ENCODE assay signal across 10 mouse cellular contexts in genomic region chr3:136442099-136442498, GRCm38 (mm10).
DNase-seq lines count a peak whose midpoint lies in the region; ATAC-seq and TF ChIP-seq lines count a peak whose summit lies in the region.
"Had no signal": no experiment of that assay in that cellular context is flagged by ENCODE, and none has a peak within 500 bp of the region (broad histone marks: within the 10 kb centered on the region; RNA-seq: fewer than 3 reads in every experiment).

No protein-coding gene starts in this region.

- no peaks in the 10 kb centered on the region for H3K27me3 ChIP-seq in heart, adult 2 months (ENCODE audit: control insufficient read depth, insufficient read depth, low read length)
- H3K27me3 ChIP-seq in lung, postnatal 0 days (replicated peaks; ENCODE audit: insufficient read depth, low read length), result no peaks in the 10 kb centered on the region
- H3K27me3 ChIP-seq: kidney, embryonic 15.5 days; liver, embryonic 15.5 days had no signal

- TF ChIP-seq POLR2A in heart, adult 2 months (IDR thresholded peaks at IDR 0.05; ENCODE audit: insufficient read depth, low read depth, low read length), result no peak

- H3K27ac ChIP-seq in heart, adult 2 months, result no peak overlapping the region
- no peak overlapping the region for H3K27ac ChIP-seq in lung, postnatal 0 days (ENCODE audit: low read length)
- H3K27ac ChIP-seq: kidney, embryonic 15.5 days; liver, embryonic 15.5 days had no signal

- DNase-seq in heart, adult 2 months, result no peak
- no peak for DNase-seq in heart, postnatal 36 days
- peak; percentile 9 for DNase-seq in ovary, postnatal 14 days (ENCODE audit: low spot score)
- DNase-seq in ovary, adult 18-20 months (ENCODE audit: low spot score), result no peak
- DNase-seq in lung, postnatal 0 days (ENCODE audit: low spot score), result no peak
- DNase-seq in thymus, postnatal 25 days, result peak; percentile 8
- DNase-seq in embryo, embryonic 9.5 days (ENCODE audit: extremely low spot score), result no peak
- DNase-seq in gastrocnemius, postnatal 36 days, result no peak

- no peaks in the 10 kb centered on the region for H3K9me3 ChIP-seq in lung, postnatal 0 days (ENCODE audit: low read length)
- H3K9me3 ChIP-seq: kidney, embryonic 15.5 days; liver, embryonic 15.5 days had no signal

- WGBS in heart, adult 2 months, result 75% methylated on average over 2 of the region's 2 CpGs
- WGBS in lung, postnatal 0 days, result 88% methylated on average over 2 of the region's 2 CpGs

- peak; percentile 50 for TF ChIP-seq CTCF in heart, adult 2 months (IDR thresholded peaks at IDR 0.05)
- TF ChIP-seq CTCF in lung, postnatal 0 days (IDR thresholded peaks at IDR 0.05), result peak; percentile 50

- H3K9ac ChIP-seq in heart, adult 2 months (ENCODE audit: low read depth, low read length), result no peak overlapping the region
- H3K9ac ChIP-seq in lung, postnatal 0 days (replicated peaks; ENCODE audit: low read depth), result no peak overlapping the region
- H3K9ac ChIP-seq: kidney, embryonic 15.5 days; liver, embryonic 15.5 days had no signal

- H3K4me3 ChIP-seq in heart, adult 2 months, result no peak overlapping the region
- H3K4me3 ChIP-seq in lung, postnatal 0 days (ENCODE audit: low read depth, low read length), result no peak overlapping the region
- H3K4me3 ChIP-seq: kidney, embryonic 15.5 days; liver, embryonic 15.5 days had no signal

- H3K4me2 ChIP-seq in lung, postnatal 0 days (replicated peaks; ENCODE audit: low read depth, low read length), result no peak overlapping the region
- H3K4me2 ChIP-seq: kidney, embryonic 15.5 days; liver, embryonic 15.5 days had no signal

- intact Hi-C loops in heart, adult 2 months (cut with DNase I), result no loop called here
- intact Hi-C loops in heart, postnatal 36 days (cut with DNase I), result loop anchor here (10.0 kb wide), 1 partner anchor 463 kb away; no protein-coding TSS in a partner anchor
- intact Hi-C loops in gastrocnemius, postnatal 36 days (cut with DNase I), result no loop called here

- no peak for ATAC-seq in lung, postnatal 0 days

- no peak for TF ChIP-seq EP300 in heart, adult 2 months (IDR thresholded peaks at IDR 0.05; ENCODE audit: insufficient read depth, low read depth, low read length)
- no peak for TF ChIP-seq EP300 in lung, postnatal 0 days (IDR thresholded peaks at IDR 0.05)

- no peaks in the 10 kb centered on the region for H3K4me1 ChIP-seq in heart, adult 2 months (ENCODE audit: control insufficient read depth, insufficient read depth, low read length)
- no peaks in the 10 kb centered on the region for H3K4me1 ChIP-seq in lung, postnatal 0 days (ENCODE audit: insufficient read depth, low read depth, low read length)
- H3K4me1 ChIP-seq: kidney, embryonic 15.5 days; liver, embryonic 15.5 days had no signal

- H3K79me2 ChIP-seq in heart, adult 2 months (replicated peaks; ENCODE audit: control insufficient read depth, insufficient read depth, low read length), result no peaks in the 10 kb centered on the region

- no peaks in the 10 kb centered on the region for H3K36me3 ChIP-seq in heart, adult 2 months (ENCODE audit: control insufficient read depth, insufficient read depth, low read length)
- H3K36me3 ChIP-seq in lung, postnatal 0 days (ENCODE audit: insufficient read depth, low read length), result no peaks in the 10 kb centered on the region
- H3K36me3 ChIP-seq: kidney, embryonic 15.5 days; liver, embryonic 15.5 days had no signal

Comparison
In these comparisons a context has a peak if more than half of its experiments do, and no peak if none do; other contexts are left out.
1. DNase-seq: peak in ovary, postnatal 14 days (single experiment) and thymus, postnatal 25 days (single experiment); none in heart, adult 2 months (0 of 2), heart, postnatal 36 days (0 of 2), ovary, adult 18-20 months (single experiment), lung, postnatal 0 days (single experiment), embryo, embryonic 9.5 days (single experiment) and gastrocnemius, postnatal 36 days (0 of 2).